Mouse (Mus musculus) brain, embryonic 14.5 days (tissue): ENCODE results near the gene Zscan26.

ENCODE experiments used
- CTCF ChIP-seq: fragments of 200-500 bp; IDR thresholded peaks from 2 replicates; pipeline ENCODE4 v1.5.1; 2012; ENCODE audit warnings: inconsistent platforms, mild to moderate bottlenecking, moderate library complexity, borderline replicate concordance; ENCODE audit not compliant: insufficient read depth, insufficient read length; ENCODE audit errors: extremely low read depth
- POLR2A ChIP-seq: fragments of 200-500 bp; IDR thresholded peaks from 2 replicates; pipeline ENCODE4 v1.6.1; 2012; ENCODE audit warnings: mild to moderate bottlenecking, inconsistent platforms, borderline replicate concordance; ENCODE audit not compliant: poor library complexity, insufficient read depth, insufficient read length, severe bottlenecking; ENCODE audit errors: extremely low read depth

DNA sequence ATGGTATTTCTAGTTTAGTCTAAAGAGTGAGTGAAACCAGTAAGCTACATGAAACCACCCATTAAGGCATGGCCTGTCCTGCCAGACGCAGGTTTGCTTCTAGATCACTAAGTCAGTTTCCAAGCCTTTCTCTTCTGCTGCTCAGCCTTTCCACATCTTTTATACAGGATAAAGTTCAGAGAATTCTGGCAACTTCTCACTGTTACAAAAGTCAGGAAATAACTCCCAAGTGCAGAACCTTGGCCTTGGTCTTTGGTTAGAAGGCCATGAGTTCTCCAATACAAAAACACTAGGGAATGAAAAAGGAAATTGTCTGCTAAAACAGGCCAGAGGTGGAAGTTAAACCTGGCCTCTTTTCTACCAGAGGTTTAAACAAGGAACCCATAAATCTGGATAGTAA is 58.3 kb downstream of the Zscan26 start:
- TF ChIP-seq CTCF (no peak), POLR2A (no peak)
